Mouse (Mus musculus) limb, embryonic 12.5 days (tissue): Measurements from ENCODE around the gene Neu1. TPM values are rescaled to one million over a fixed set of nuclear protein-coding genes. Genes with fewer than 3 reads are reported as not detected.
A peak's percentile ranks its signal among the peaks of the same experiment; 100 is the strongest.
"Not testable (repeated sequence)": the region's sequence is repeated elsewhere in the genome, so short reads cannot be mapped to it uniquely, and the experiment has no call there.

Experiments
- ATAC-seq: fragments of 200-750 bp; cut with Nextera tagmentation; 2 replicates; pipeline ENCODE4 v1.8.0; 2017; ENCODE audit warnings: low read depth, moderate TSS enrichment; ENCODE audit not compliant: insufficient number of reproducible peaks, insufficient read depth, low FRiP score, low TSS enrichment
- H3K27ac ChIP-seq: fragments of 300-500 bp; sonication (generic); 2 replicates; pipeline ENCODE4 v1.5.1; 2016; ENCODE audit warnings: mild to moderate bottlenecking, moderate library complexity
- H3K27me3 ChIP-seq: fragments of 300-500 bp; sonication (generic); 2 replicates; pipeline ENCODE4 v1.6.1; 2016; ENCODE audit warnings: mild to moderate bottlenecking, moderate library complexity
- H3K36me3 ChIP-seq: fragments of 300-500 bp; sonication (generic); 2 replicates; pipeline ENCODE4 v1.6.1; 2016; ENCODE audit warnings: mild to moderate bottlenecking, moderate library complexity
- H3K4me1 ChIP-seq: fragments of 300-500 bp; sonication (generic); replicated peaks from 2 replicates; pipeline ENCODE4 v1.6.1; 2016
- H3K4me2 ChIP-seq: fragments of 300-500 bp; sonication (generic); 2 replicates; pipeline ENCODE4 v1.6.1; 2016; ENCODE audit warnings: mild to moderate bottlenecking, moderate library complexity
- H3K4me3 ChIP-seq: fragments of 300-500 bp; sonication (generic); replicated peaks from 2 replicates; pipeline ENCODE4 v1.5.1; 2016; ENCODE audit warnings: mild to moderate bottlenecking
- H3K9ac ChIP-seq: fragments of 300-500 bp; sonication (generic); replicated peaks from 2 replicates; pipeline ENCODE4 v1.6.1; 2016; ENCODE audit warnings: mild to moderate bottlenecking, moderate library complexity
- H3K9me3 ChIP-seq: fragments of 300-500 bp; sonication (generic); 2 replicates; pipeline ENCODE4 v1.6.1; 2016; ENCODE audit warnings: mild to moderate bottlenecking, moderate library complexity
- WGBS: fragments of 180-500 bp; shearing (Covaris S2); methylation state at CpG from one replicate; pipeline ENCODE4 v1.1.7; 2016; 5-methylcytosine and 5-hydroxymethylcytosine counted together
- polyA plus RNA-seq: library from polyadenylated mRNA; unstranded; fragments of >200 nt; fragmentation: Nextera tagmentation; extraction: Ambion mirVana; gene quantifications from 2 replicates; pipeline ENCODE4 v1.2.1, GENCODE M21; 2016

Gene Neu1
- polyA plus RNA-seq, 1 experiment from 2014 or later = 18.9 TPM

DNA sequence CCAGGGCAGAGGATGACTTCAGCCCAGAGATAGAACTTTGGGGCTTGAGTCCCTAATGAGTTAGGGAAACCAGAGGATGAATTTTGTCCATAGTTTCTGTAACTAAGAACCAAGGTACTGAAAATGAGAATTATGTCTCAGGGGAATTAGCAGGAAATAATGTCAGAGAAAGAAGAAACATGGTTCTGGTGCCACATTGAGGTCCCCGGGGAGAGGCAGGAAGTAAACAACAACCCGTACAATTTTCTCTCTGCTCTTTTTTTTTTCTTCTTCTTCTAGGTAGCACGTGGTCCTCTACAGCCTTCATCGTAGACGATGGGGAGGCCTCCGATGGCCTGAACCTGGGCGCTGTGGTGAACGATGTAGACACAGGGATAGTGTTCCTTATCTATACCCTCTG, 1.2 kb downstream of the Neu1 start:
- Histone ChIP-seq H3K27me3 (no peaks in the 10 kb centered on the region), H3K4me1 (peaks cover 8% of the 10 kb centered on the region), H3K36me3 (peaks cover 23% of the 10 kb centered on the region), H3K9me3 (no peaks in the 10 kb centered on the region), H3K9ac (peak overlapping the region; percentile 75; the same call in 1 of the 2 replicates), H3K4me3 (peak overlapping the region; percentile 71), H3K27ac (no peak overlapping the region), H3K4me2 (peak overlapping the region; percentile 98)
- 91% methylated on average over 8 of the region's 8 CpGs for WGBS
- ATAC-seq = no peak

DNA sequence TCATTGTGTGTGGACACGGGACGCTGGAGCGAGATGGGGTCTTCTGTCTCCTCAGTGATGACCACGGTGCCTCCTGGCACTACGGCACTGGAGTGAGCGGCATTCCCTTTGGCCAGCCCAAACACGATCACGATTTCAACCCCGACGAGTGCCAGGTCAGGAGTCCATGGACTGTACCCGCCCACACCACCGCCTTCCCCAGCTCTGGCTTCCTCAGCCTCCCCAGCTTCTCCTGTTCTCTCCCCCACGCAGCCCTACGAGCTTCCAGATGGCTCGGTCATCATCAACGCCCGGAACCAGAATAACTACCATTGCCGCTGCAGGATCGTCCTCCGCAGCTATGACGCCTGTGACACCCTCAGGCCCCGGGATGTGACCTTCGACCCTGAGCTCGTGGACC, 3.0 kb downstream of the Neu1 start:
- H3K4me1 ChIP-seq = peaks cover 8% of the 10 kb centered on the region
- no peak overlapping the region for H3K4me2 ChIP-seq
- 0 out of 2 replicates have a peak overlapping the region, but pooled peaks have one; percentile 23 for H3K9ac ChIP-seq
- no peak overlapping the region for H3K27ac ChIP-seq
- H3K9me3 ChIP-seq = no peaks in the 10 kb centered on the region
- H3K36me3 ChIP-seq = peaks cover 23% of the 10 kb centered on the region
- no peak for ATAC-seq
- 68% methylated on average over 24 of the region's 24 CpGs for WGBS
- H3K27me3 ChIP-seq = no peaks in the 10 kb centered on the region
- no peak overlapping the region for H3K4me3 ChIP-seq

DNA sequence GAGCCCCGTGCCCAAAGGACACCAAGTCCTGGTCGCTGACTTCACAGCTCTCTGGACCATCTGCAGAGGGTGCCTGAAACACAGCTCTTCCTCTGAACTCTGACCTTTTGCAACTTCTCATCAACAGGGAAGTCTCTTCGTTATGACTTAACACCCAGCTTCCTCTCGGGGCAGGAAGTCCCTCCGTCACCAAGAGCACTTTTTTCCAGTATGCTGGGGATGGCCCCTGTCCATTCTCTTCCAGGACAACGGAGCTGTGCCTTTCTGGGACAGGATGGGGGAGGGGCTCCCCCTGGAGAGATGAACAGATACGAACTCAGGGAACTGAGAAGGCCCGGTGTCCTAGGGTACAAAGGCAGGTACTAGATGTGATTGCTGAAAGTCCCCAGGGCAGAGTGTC, 3.8 kb downstream of the Neu1 start:
- peaks cover 23% of the 10 kb centered on the region for H3K36me3 ChIP-seq
- H3K4me3 ChIP-seq = no peak overlapping the region

GRCm38 (mm10) chr17:34937960-34938505, 7.0 kb downstream of the Neu1 start:
- Histone ChIP-seq H3K27ac (no peak overlapping the region), H3K27me3 (no peaks in the 10 kb centered on the region), H3K4me2 (no peak overlapping the region), H3K9me3 (no peaks in the 10 kb centered on the region), H3K9ac (no peak overlapping the region), H3K36me3 (peaks cover 23% of the 10 kb centered on the region), H3K4me1 (peaks cover 7% of the 10 kb centered on the region), H3K4me3 (no peak overlapping the region)
- ATAC-seq = no peak
- 81% methylated on average over 6 of the region's 6 CpGs for WGBS

More for the DNA sequence above, 3.8 kb downstream of the Neu1 start:
- Histone ChIP-seq H3K4me1 (peaks cover 8% of the 10 kb centered on the region), H3K9me3 (no peaks in the 10 kb centered on the region), H3K9ac (peak overlapping the region; percentile 31; the same call in 1 of the 2 replicates), H3K4me2 (no peak overlapping the region), H3K27ac (no peak overlapping the region), H3K27me3 (no peaks in the 10 kb centered on the region)
- ATAC-seq = no peak
- WGBS = 49% methylated on average over 8 of the region's 8 CpGs

DNA sequence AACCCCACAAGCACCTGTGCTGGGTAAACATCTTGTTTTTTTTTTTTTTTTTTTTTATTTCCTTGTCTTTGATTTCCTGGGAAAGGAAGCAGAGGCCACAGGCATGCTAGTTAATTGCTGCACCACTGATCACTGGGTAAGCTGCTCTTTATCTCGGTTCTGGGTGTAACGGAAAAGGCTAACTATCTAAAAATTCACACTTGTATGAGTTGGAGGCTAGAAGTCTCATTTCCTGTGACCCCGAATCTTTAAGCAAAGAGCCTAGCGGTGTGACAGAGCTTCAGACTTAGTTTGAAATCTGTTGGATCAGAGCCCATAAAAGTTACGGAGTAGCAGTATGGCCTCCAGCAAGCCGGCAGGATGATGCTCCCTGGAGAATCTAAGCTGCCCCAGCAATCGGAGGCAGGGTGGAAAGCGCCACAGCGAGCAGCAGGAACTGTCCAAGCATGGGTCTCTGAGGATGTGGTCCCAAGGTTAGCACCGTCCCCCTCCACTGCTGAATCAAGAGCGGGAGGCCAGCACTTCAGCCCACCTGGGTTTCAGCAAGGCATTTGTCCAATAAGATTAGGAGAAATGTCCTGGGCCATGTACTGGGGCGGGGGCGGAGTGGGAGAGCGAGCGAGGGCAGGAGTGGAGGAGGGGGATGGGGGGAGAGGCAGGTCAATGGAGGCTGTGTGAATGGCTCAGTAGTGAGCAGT, 10.4 kb downstream of the Neu1 start:
- Histone ChIP-seq H3K27ac (peak overlapping the region; percentile 62; the same call in 1 of the 2 replicates), H3K27me3 (no peaks in the 10 kb centered on the region), H3K9ac (peak overlapping the region; percentile 49), H3K36me3 (no peaks in the 10 kb centered on the region), H3K4me3 (peak overlapping the region; percentile 37), H3K4me1 (peaks cover 7% of the 10 kb centered on the region), H3K9me3 (no peaks in the 10 kb centered on the region), H3K4me2 (peak overlapping the region; percentile 70)
- 0 out of 2 replicates have a peak, but pooled peaks have one; percentile 58 for ATAC-seq
- WGBS = 5% methylated on average over 15 of the region's 15 CpGs

GRCm38 (mm10) chr17:34943128-34943815, 12.2 kb downstream of the Neu1 start:
- no peak overlapping the region for H3K27ac ChIP-seq
- 84% methylated on average over 4 of the region's 4 CpGs for WGBS
- H3K27me3 ChIP-seq = no peaks in the 10 kb centered on the region
- ATAC-seq = no peak
- no peak overlapping the region for H3K4me3 ChIP-seq
- H3K4me2 ChIP-seq = no peak overlapping the region
- H3K4me1 ChIP-seq = peaks cover 7% of the 10 kb centered on the region
- H3K9me3 ChIP-seq = no peaks in the 10 kb centered on the region
- no peak overlapping the region for H3K9ac ChIP-seq
- H3K36me3 ChIP-seq = no peaks in the 10 kb centered on the region

DNA sequence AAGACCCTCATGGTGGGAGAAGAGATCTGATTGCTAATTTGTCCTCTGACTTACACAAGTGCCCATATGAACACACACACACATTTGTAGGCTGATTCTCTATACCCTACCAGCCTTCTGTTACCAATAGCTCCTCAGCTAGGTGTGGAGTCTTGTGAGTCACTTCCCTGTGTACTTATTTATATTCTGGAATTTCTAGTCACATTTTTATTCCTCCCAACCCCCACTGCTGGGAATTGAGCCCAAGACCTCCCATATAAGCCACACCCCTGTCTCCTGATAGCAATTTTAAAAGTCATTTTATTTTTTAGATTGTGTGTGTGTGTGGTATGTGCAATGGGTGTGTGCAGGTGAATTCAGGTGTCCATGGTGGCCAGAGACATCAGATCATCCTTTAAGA, 13.3 kb downstream of the Neu1 start:
- no peaks in the 10 kb centered on the region for H3K27me3 ChIP-seq
- H3K4me1 ChIP-seq = peaks cover 7% of the 10 kb centered on the region
- H3K4me2 ChIP-seq = no peak overlapping the region
- no peak overlapping the region for H3K4me3 ChIP-seq
- peaks cover 1% of the 10 kb centered on the region for H3K36me3 ChIP-seq
- H3K27ac ChIP-seq = no peak overlapping the region
- H3K9me3 ChIP-seq = no peaks in the 10 kb centered on the region
- no peak for ATAC-seq
- H3K9ac ChIP-seq = no peak overlapping the region

GRCm38 (mm10) chr17:34946486-34947140, 15.6 kb downstream of the Neu1 start:
- peaks cover 22% of the 10 kb centered on the region for H3K36me3 ChIP-seq
- peaks cover 13% of the 10 kb centered on the region for H3K4me1 ChIP-seq
- H3K9ac ChIP-seq = no peak overlapping the region
- no peak overlapping the region for H3K27ac ChIP-seq
- 85% methylated on average over 5 of the region's 5 CpGs for WGBS
- H3K4me2 ChIP-seq = no peak overlapping the region
- no peak for ATAC-seq
- no peaks in the 10 kb centered on the region for H3K9me3 ChIP-seq
- H3K27me3 ChIP-seq = no peaks in the 10 kb centered on the region
- no peak overlapping the region for H3K4me3 ChIP-seq

- no peak overlapping the region for H3K27ac ChIP-seq
- H3K36me3 ChIP-seq = peaks cover 22% of the 10 kb centered on the region
- no peak overlapping the region for H3K4me2 ChIP-seq
- H3K4me1 ChIP-seq = peaks cover 9% of the 10 kb centered on the region
- WGBS = 25% methylated on average over 8 of the region's 8 CpGs
- no peak overlapping the region for H3K9ac ChIP-seq
- no peaks in the 10 kb centered on the region for H3K27me3 ChIP-seq
- H3K9me3 ChIP-seq = no peaks in the 10 kb centered on the region
- ATAC-seq = no peak
- no peak overlapping the region for H3K4me3 ChIP-seq
Observed at GRCm38 (mm10) chr17:34947606-34948005, 16.6 kb downstream of the Neu1 start.

GRCm38 (mm10) chr17:34948721-34949552, 17.9 kb downstream of the Neu1 start:
- H3K4me1 ChIP-seq, H3K9me3 ChIP-seq, H3K9ac ChIP-seq, H3K27me3 ChIP-seq, H3K4me2 ChIP-seq, ATAC-seq: not testable (repeated sequence)
- 63% methylated on average over 9 of the region's 9 CpGs for WGBS
- Histone ChIP-seq H3K27ac (peak overlapping the region; percentile 96; the same call in 1 of the 2 replicates), H3K4me3 (0 out of 2 replicates have a peak overlapping the region, but pooled peaks have one; percentile 97), H3K36me3 (peaks cover 22% of the 10 kb centered on the region)
